Mouse (Mus musculus): ENCODE measurements at regions not wholly inside any gene's neighbourhood (a gene's known extent, or its start where the extent isn't known, plus 50 kb on each side); places are given as distances from the start of the nearest gene placed in this dataset.
A peak's percentile ranks its signal among the peaks of the same experiment; 100 is the strongest.

GRCm38 (mm10) chr9:101314036-101314435, 62.4 kb upstream of the Ppp2r3a start:
- 26% methylated on average over 4 of the region's 4 CpGs for WGBS
- H3K36me3 ChIP-seq (ENCODE audit: control insufficient read depth, insufficient read depth, low read length): no peaks in the 10 kb centered on the region
- no peaks in the 10 kb centered on the region for H3K9me3 ChIP-seq (replicated peaks; ENCODE audit: control insufficient read depth, low read length, poor library complexity, severe bottlenecking)
- no peaks in the 10 kb centered on the region for H3K27me3 ChIP-seq (ENCODE audit: control insufficient read depth, insufficient read depth, low read depth, low read length)
- H3K9ac ChIP-seq (ENCODE audit: low read depth, low read length): no peak overlapping the region
- H3K4me3 ChIP-seq (ENCODE audit: low read depth, low read length): no peak overlapping the region
- peak; percentile 75 for ATAC-seq
- peaks cover 10% of the 10 kb centered on the region for H3K4me1 ChIP-seq (ENCODE audit: control insufficient read depth, insufficient read depth, low read length)
- peak overlapping the region; percentile 71 for H3K27ac ChIP-seq (ENCODE audit: low read length)
- no peak overlapping the region for H3K4me2 ChIP-seq (ENCODE audit: low read length)

DNA sequence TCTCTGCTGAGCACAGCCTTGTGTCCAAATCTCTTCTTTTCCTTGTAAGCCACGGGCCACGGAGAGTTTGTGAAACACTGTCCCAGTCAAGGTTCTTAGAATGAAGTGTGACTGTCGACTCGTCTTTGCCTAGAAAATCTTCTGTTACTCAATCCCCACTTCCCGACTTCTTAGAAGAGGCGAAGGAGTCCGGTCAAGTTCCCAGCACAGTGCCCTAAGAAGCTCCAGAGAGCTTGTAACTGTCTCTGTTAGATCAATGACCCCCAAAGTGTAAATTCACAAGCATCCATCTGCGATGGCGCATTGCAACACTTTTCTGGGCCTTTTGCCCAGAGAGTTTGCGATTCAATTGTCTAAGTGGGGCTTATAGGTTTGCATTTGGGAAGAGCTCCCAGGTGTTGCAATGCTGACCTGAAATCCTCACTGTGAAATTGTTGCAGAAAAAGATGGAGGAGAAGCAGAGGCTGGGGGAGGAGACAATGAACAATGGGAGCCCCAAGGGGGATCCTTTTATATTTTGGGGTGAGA, 54.9 kb upstream of the Ppp2r3a start:
- H3K4me2 ChIP-seq (ENCODE audit: low read length): no peak overlapping the region
- no peak for ATAC-seq
- 89% methylated on average over 10 of the region's 10 CpGs for WGBS

DNA sequence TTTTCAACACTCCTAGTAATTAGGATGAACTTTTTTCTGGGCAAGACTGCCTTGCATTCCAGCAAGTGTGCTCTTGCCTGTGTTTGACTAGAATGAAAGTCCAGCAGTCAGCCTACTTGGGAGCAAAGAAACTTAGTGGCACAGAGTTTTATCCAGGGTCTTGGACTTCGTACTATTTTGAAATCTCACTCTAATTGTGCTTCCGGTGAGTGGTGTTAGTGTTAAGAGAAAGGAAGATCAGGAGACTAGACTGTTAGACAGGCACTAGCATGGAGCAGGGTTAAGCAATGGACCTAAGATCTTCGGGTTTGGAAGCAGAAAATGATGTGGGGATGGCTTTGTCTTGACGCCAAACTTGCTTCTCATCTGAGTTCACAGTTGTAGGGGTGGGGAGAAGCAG, 54.1 kb upstream of the Ppp2r3a start:
- WGBS: 93% methylated on average over 4 of the region's 4 CpGs

More for the DNA sequence above, 54.9 kb upstream of the Ppp2r3a start:
- H3K27me3 ChIP-seq (ENCODE audit: control insufficient read depth, insufficient read depth, low read depth, low read length): no peaks in the 10 kb centered on the region
- no peak overlapping the region for H3K27ac ChIP-seq (ENCODE audit: low read length)
- no peaks in the 10 kb centered on the region for H3K4me1 ChIP-seq (ENCODE audit: control insufficient read depth, insufficient read depth, low read length)
- no peak overlapping the region for H3K9ac ChIP-seq (ENCODE audit: low read depth, low read length)
- H3K4me3 ChIP-seq (ENCODE audit: low read depth, low read length): no peak overlapping the region
- no peaks in the 10 kb centered on the region for H3K36me3 ChIP-seq (ENCODE audit: control insufficient read depth, insufficient read depth, low read length)
- no peaks in the 10 kb centered on the region for H3K9me3 ChIP-seq (replicated peaks; ENCODE audit: control insufficient read depth, low read length, poor library complexity, severe bottlenecking)

More for the DNA sequence above, 54.1 kb upstream of the Ppp2r3a start:
- Histone ChIP-seq H3K4me2 (ENCODE audit: low read length) (no peak overlapping the region), H3K36me3 (ENCODE audit: control insufficient read depth, insufficient read depth, low read length) (no peaks in the 10 kb centered on the region), H3K4me1 (ENCODE audit: control insufficient read depth, insufficient read depth, low read length) (no peaks in the 10 kb centered on the region), H3K9me3 (replicated peaks; ENCODE audit: control insufficient read depth, low read length, poor library complexity, severe bottlenecking) (no peaks in the 10 kb centered on the region), H3K27ac (ENCODE audit: low read length) (no peak overlapping the region), H3K27me3 (ENCODE audit: control insufficient read depth, insufficient read depth, low read depth, low read length) (no peaks in the 10 kb centered on the region), H3K9ac (ENCODE audit: low read depth, low read length) (no peak overlapping the region), H3K4me3 (ENCODE audit: low read depth, low read length) (no peak overlapping the region)
- ATAC-seq: no peak
